In the genomic region with DNA sequence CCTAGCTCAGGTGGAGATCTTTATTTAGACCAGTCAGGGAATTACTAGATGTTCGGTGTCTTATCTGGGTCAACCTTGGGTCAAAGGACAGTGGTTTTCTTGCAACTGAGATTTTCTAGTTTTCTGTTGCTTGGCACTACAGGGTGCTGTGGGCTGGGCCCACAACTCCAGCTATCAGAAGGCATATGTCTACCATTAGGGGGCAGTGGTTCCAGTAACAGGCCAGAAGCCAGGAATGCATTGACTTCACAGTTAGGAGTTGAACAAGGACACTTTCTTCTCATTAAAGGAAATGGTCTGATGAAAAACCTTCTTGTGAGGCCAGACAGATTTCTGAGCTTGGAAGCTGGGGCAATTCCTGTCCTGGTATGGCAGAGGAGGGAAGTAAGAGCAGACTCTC, we compare ENCODE assay signal across 12 mouse cellular contexts. TPM values are rescaled to one million over a fixed set of nuclear protein-coding genes. Genes with fewer than 3 reads are reported as not detected.
DNase-seq lines count a peak whose midpoint lies in the region; ATAC-seq and TF ChIP-seq lines count a peak whose summit lies in the region.
"Had no signal": no experiment of that assay in that cellular context is flagged by ENCODE, and none has a peak within 500 bp of the region (broad histone marks: within the 10 kb centered on the region; RNA-seq: fewer than 3 reads in every experiment).

No protein-coding gene starts in this region.

- H3K9ac ChIP-seq in lung, postnatal 0 days (replicated peaks; ENCODE audit: low read depth), result no peak overlapping the region
- H3K9ac ChIP-seq: embryonic facial prominence, embryonic 15.5 days; midbrain, embryonic 12.5 days had no signal

- peak; percentile 68 for TF ChIP-seq CTCF in lung, postnatal 0 days (IDR thresholded peaks at IDR 0.05)

- no peaks in the 10 kb centered on the region for H3K36me3 ChIP-seq in lung, postnatal 0 days (ENCODE audit: insufficient read depth, low read length)

- no peak overlapping the region for H3K27ac ChIP-seq in lung, postnatal 0 days (ENCODE audit: low read length)
- H3K27ac ChIP-seq: embryonic facial prominence, embryonic 15.5 days; midbrain, embryonic 12.5 days had no signal

- no peak for TF ChIP-seq EP300 in lung, postnatal 0 days (IDR thresholded peaks at IDR 0.05)

- no peaks in the 10 kb centered on the region; the same call in 1 of the 2 replicates for H3K4me1 ChIP-seq in lung, postnatal 0 days (ENCODE audit: insufficient read depth, low read depth, low read length)
- H3K4me1 ChIP-seq: embryonic facial prominence, embryonic 15.5 days had no signal

- H3K9me3 ChIP-seq in lung, postnatal 0 days (ENCODE audit: low read length), result no peaks in the 10 kb centered on the region
- H3K9me3 ChIP-seq: embryonic facial prominence, embryonic 15.5 days; midbrain, embryonic 12.5 days had no signal

- no peaks in the 10 kb centered on the region for H3K27me3 ChIP-seq in lung, postnatal 0 days (replicated peaks; ENCODE audit: insufficient read depth, low read length)
- H3K27me3 ChIP-seq: embryonic facial prominence, embryonic 15.5 days; midbrain, embryonic 12.5 days had no signal

- 65% methylated on average over 1 of the region's 1 CpGs for WGBS in lung, postnatal 0 days

- H3K4me2 ChIP-seq in lung, postnatal 0 days (replicated peaks; ENCODE audit: low read depth, low read length), result no peak overlapping the region
- H3K4me2 ChIP-seq: embryonic facial prominence, embryonic 15.5 days; midbrain, embryonic 12.5 days had no signal

- ATAC-seq in lung, postnatal 0 days, result 0 out of 2 replicates have a peak, but pooled peaks have one; percentile 25

- no peak overlapping the region for H3K4me3 ChIP-seq in lung, postnatal 0 days (ENCODE audit: low read depth, low read length)
- H3K4me3 ChIP-seq: embryonic facial prominence, embryonic 15.5 days; midbrain, embryonic 12.5 days had no signal

- DNase-seq in adrenal gland, adult 2 months, result peak; percentile 38
- no peak for DNase-seq in adrenal gland, postnatal 10 days
- peak; percentile 49 for DNase-seq in kidney, adult 9 months
- DNase-seq in kidney, postnatal 10 days, result no peak
- peak; percentile 57 for DNase-seq in WW6 (ENCODE audit: low read depth, low spot score)
- DNase-seq in lung, postnatal 0 days (ENCODE audit: low spot score), result peak; percentile 75
- DNase-seq in testis, postnatal 10 days (ENCODE audit: low spot score), result no peak
- DNase-seq in spleen, postnatal 4 days (ENCODE audit: low spot score in 2 of 2), result no peak

RNA-seq across cellular contexts. Expression of a gene that starts 30.2 kb away (rescaled TPM):
- 100 to 1,000 TPM in 1 of 2 experiments, 10 to 100 TPM in 1; 75.1 to 137 TPM for total RNA-seq in adrenal gland, adult 2 months (2021)
- 34.1 and 39.8 TPM in 2 replicates for polyA plus RNA-seq in adrenal gland, adult 2 months (2012; rRNA removed)
- 10 to 100 TPM; 78.6 to 85.0 TPM for total RNA-seq in adrenal gland, postnatal 10 days (2021)
- polyA plus RNA-seq in lung, postnatal 0 days (2015; fragmentation: Nextera tagmentation; extraction: Ambion mirVana), result 10.3 and 11.6 TPM in 2 replicates

RNA-seq across cellular contexts. Expression of a gene that starts 53.9 kb away (rescaled TPM):
- 1 to 10 TPM in 1 of 2 experiments, not detected in 1; 3.9 TPM for total RNA-seq in adrenal gland, adult 2 months (2021)
- 2.9 and 4.4 TPM in 2 replicates for polyA plus RNA-seq in adrenal gland, adult 2 months (2012; rRNA removed)
- total RNA-seq in adrenal gland, postnatal 10 days (2021), result not detected
- 0.14 and 0.17 TPM in 2 replicates for polyA plus RNA-seq in lung, postnatal 0 days (2015; fragmentation: Nextera tagmentation; extraction: Ambion mirVana)
- polyA plus RNA-seq: embryonic facial prominence, embryonic 15.5 days; kidney, embryonic 16.5 days; midbrain, embryonic 12.5 days; stomach, embryonic 14.5 days had no signal

Comparison
In these comparisons a context has a peak if more than half of its experiments do, and no peak if none do; other contexts are left out.
1. DNase-seq: peak in adrenal gland, adult 2 months (single experiment), kidney, adult 9 months (single experiment), WW6 (single experiment) and lung, postnatal 0 days (single experiment); none in adrenal gland, postnatal 10 days (single experiment), kidney, postnatal 10 days (single experiment), testis, postnatal 10 days (single experiment) and spleen, postnatal 4 days (0 of 2).